Comparison of ENCODE assay signal across 26 mouse cellular contexts in the genomic region with DNA sequence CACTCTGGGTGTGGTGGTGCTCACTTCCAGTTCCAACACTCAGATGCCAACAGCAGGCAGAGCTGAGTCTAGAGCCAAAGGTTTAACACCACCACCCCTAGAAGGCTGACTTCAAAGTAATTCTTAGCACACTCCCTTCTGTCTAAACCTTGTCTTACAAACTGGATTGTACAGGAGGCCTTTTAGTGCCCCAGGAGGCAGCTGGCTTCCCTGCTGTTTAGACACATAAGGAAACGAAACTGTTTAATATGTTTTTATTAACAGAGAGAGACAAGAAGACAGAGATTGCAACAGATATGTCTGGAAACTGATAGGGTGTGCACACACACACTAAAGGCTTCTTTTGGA. TPM values are rescaled to one million over a fixed set of nuclear protein-coding genes. Genes with fewer than 3 reads are reported as not detected.
DNase-seq lines count a peak whose midpoint lies in the region; ATAC-seq and TF ChIP-seq lines count a peak whose summit lies in the region.
"Had no signal": no experiment of that assay in that cellular context is flagged by ENCODE, and none has a peak within 500 bp of the region (broad histone marks: within the 10 kb centered on the region; RNA-seq: fewer than 3 reads in every experiment).

No protein-coding gene starts in this region.

- peaks cover 13% of the 10 kb centered on the region for H3K4me1 ChIP-seq in intestine, embryonic 15.5 days (replicated peaks)
- H3K4me1 ChIP-seq in small intestine, adult 2 months (ENCODE audit: control insufficient read depth, insufficient read depth, insufficient read length, low read length): peaks cover 11% of the 10 kb centered on the region

- TF ChIP-seq CTCF in C2C12 (IDR thresholded peaks at IDR 0.05; ENCODE audit: control insufficient read depth, insufficient read depth, insufficient read length): no peak
- no peak for TF ChIP-seq CTCF in small intestine, adult 2 months (IDR thresholded peaks at IDR 0.05; ENCODE audit: extremely low read depth, insufficient read length, insufficient replicate concordance, low read depth, low read length)

- H3K27ac ChIP-seq in intestine, embryonic 15.5 days: 0 out of 2 replicates have a peak overlapping the region, but pooled peaks have one; percentile 17
- 0 out of 2 replicates have a peak overlapping the region, but pooled peaks have one; percentile 18 for H3K27ac ChIP-seq in small intestine, adult 2 months (ENCODE audit: insufficient read depth, low read depth, low read length)
- H3K27ac ChIP-seq: forebrain, embryonic 15.5 days; kidney, embryonic 15.5 days; limb, embryonic 12.5 days; liver, embryonic 15.5 days; lung, embryonic 15.5 days; midbrain, embryonic 13.5 days had no signal

- H3K79me2 ChIP-seq in C2C12 (ENCODE audit: control insufficient read depth, insufficient read depth): peaks cover 24% of the 10 kb centered on the region

- H3K27me3 ChIP-seq in C2C12 (ENCODE audit: control insufficient read depth, insufficient read depth, insufficient read length): peaks cover 2% of the 10 kb centered on the region
- 0 out of 2 replicates have a peak, but pooled peaks cover 2% of the 10 kb centered on the region for H3K27me3 ChIP-seq in intestine, embryonic 15.5 days (replicated peaks)
- H3K27me3 ChIP-seq in small intestine, adult 2 months (ENCODE audit: control insufficient read depth, insufficient read depth, low read length): no peaks in the 10 kb centered on the region
- H3K27me3 ChIP-seq: forebrain, embryonic 15.5 days; Patski had no signal

- H3K9me3 ChIP-seq in intestine, embryonic 15.5 days: no peaks in the 10 kb centered on the region
- H3K9me3 ChIP-seq: forebrain, embryonic 15.5 days; G1E; kidney, embryonic 15.5 days; limb, embryonic 12.5 days; liver, embryonic 15.5 days; lung, embryonic 15.5 days; midbrain, embryonic 13.5 days had no signal

- H3K4me2 ChIP-seq in intestine, embryonic 15.5 days (replicated peaks): no peak overlapping the region
- H3K4me2 ChIP-seq: forebrain, embryonic 15.5 days; kidney, embryonic 15.5 days; limb, embryonic 12.5 days; liver, embryonic 15.5 days; lung, embryonic 15.5 days; midbrain, embryonic 13.5 days had no signal

- no peak for TF ChIP-seq POLR2A in small intestine, adult 2 months (IDR thresholded peaks at IDR 0.05; ENCODE audit: low read depth, low read length)

- no peak overlapping the region for H3K9ac ChIP-seq in intestine, embryonic 15.5 days
- H3K9ac ChIP-seq: forebrain, embryonic 15.5 days; kidney, embryonic 15.5 days; limb, embryonic 12.5 days; liver, embryonic 15.5 days; lung, embryonic 15.5 days; midbrain, embryonic 13.5 days had no signal

- DNase-seq in A20 (ENCODE audit: low read depth, low spot score): peak; percentile 44
- DNase-seq in frontal cortex, postnatal 14 days (ENCODE audit: low spot score in 2 of 2): no peak
- no peak for DNase-seq in kidney, postnatal 4 days

- no peak for ATAC-seq in intestine, embryonic 15.5 days
- no peak for ATAC-seq in megakaryocyte-erythroid progenitor cell, adult 5-6 weeks (replicated peaks; ENCODE audit: low FRiP score, low TSS enrichment, poor library complexity, severe bottlenecking)
- ATAC-seq: hindbrain, embryonic 16.5 days; Patski had no signal

- peak overlapping the region; percentile 19 for H3ac ChIP-seq in C2C12 (ENCODE audit: control insufficient read depth, insufficient read length, low read depth)

- H3K79me3 ChIP-seq in C2C12 (ENCODE audit: low read depth): peaks cover 18% of the 10 kb centered on the region

- H3K4me3 ChIP-seq in C2C12 (ENCODE audit: insufficient read depth, poor library complexity, severe bottlenecking): no peak overlapping the region
- no peak overlapping the region for H3K4me3 ChIP-seq in intestine, embryonic 15.5 days (replicated peaks)
- H3K4me3 ChIP-seq in small intestine, adult 2 months (ENCODE audit: low read depth, low read length): no peak overlapping the region
- H3K4me3 ChIP-seq: forebrain, embryonic 15.5 days; kidney, embryonic 15.5 days; limb, embryonic 12.5 days; liver, embryonic 15.5 days; lung, embryonic 15.5 days; megakaryocyte, embryonic 14.5 days; midbrain, embryonic 13.5 days had no signal

- peaks cover 14% of the 10 kb centered on the region for H3K36me3 ChIP-seq in C2C12 (ENCODE audit: control insufficient read depth, insufficient read depth)
- H3K36me3 ChIP-seq in intestine, embryonic 15.5 days: 0 out of 2 replicates have a peak, but pooled peaks cover 4% of the 10 kb centered on the region
- H3K36me3 ChIP-seq in small intestine, adult 2 months (ENCODE audit: control insufficient read depth, insufficient read depth, low read length): 0 out of 2 replicates have a peak, but pooled peaks cover 3% of the 10 kb centered on the region

- WGBS in intestine, embryonic 15.5 days: 59% methylated on average over 1 of the region's 1 CpGs
- WGBS in small intestine, adult 2 months: 25% methylated on average over 1 of the region's 1 CpGs

TF ChIP-seq in C2C12, 6 proteins besides CTCF, POLR2A, EP300 and RAD21:
- TF ChIP-seq CEBPB (IDR thresholded peaks at IDR 0.05; ENCODE audit: low read depth): no peak
- TF ChIP-seq MYOD1 (IDR thresholded peaks at IDR 0.05; ENCODE audit: control insufficient read depth, insufficient read length, low read depth): no peak
- TF ChIP-seq USF1 (IDR thresholded peaks at IDR 0.05; ENCODE audit: low read depth): no peak
- TF ChIP-seq MAX (IDR thresholded peaks at IDR 0.05): no peak
- no peak for TF ChIP-seq FOSL1 (IDR thresholded peaks at IDR 0.05; ENCODE audit: insufficient read depth, low read length, poor library complexity, severe bottlenecking)
- no peak for TF ChIP-seq MYOG (IDR thresholded peaks at IDR 0.05; ENCODE audit: control insufficient read depth, extremely low read depth, insufficient read length)

RNA-seq across cellular contexts. Expression of gene Arid3c, which starts 7.3 kb away (rescaled TPM):
- polyA plus RNA-seq in C2C12 (2012; fragmentation: generic; extraction: Trizol): not detected
- polyA plus RNA-seq in intestine, embryonic 15.5 days (2015; fragmentation: Nextera tagmentation; extraction: Ambion mirVana): not detected in 2 replicates
- polyA plus RNA-seq in small intestine, adult 2 months (2012; rRNA removed): 0.09 TPM in 1 of 2 replicates, not detected in the other
- not detected in 2 replicates for total RNA-seq in megakaryocyte-erythroid progenitor cell, adult 5-6 weeks (2014; fragmentation: Nextera tagmentation)
- not detected in 2 replicates for total RNA-seq in megakaryocyte-erythroid progenitor cell, adult 5-6 weeks (2017)
- total RNA-seq: adrenal gland, postnatal 14 days; common myeloid progenitor, adult 5-6 weeks; G1E; gastrocnemius, adult 8-10 months; heart, postnatal 25 days; liver, adult 2 months had no signal
- polyA plus RNA-seq: G1E; gonadal fat pad, adult 2 months; heart, embryonic 14.5 days; intestine, embryonic 14.5 days; limb, embryonic 12.5 days; liver, adult 2 months; liver, embryonic 15.5 days; lung, embryonic 15.5 days; stomach, embryonic 14.5 days had no signal

RNA-seq across cellular contexts. Expression of gene Dctn3, which starts 15.3 kb away (rescaled TPM):
- polyA plus RNA-seq in C2C12 (2012; fragmentation: generic; extraction: Trizol): 106 TPM
- polyA plus RNA-seq in intestine, embryonic 15.5 days (2015; fragmentation: Nextera tagmentation; extraction: Ambion mirVana): 122 and 131 TPM in 2 replicates
- polyA plus RNA-seq in small intestine, adult 2 months (2012; rRNA removed): 35.0 and 69.5 TPM in 2 replicates
- 63.4 and 81.2 TPM in 2 replicates for total RNA-seq in megakaryocyte-erythroid progenitor cell, adult 5-6 weeks (2014; fragmentation: Nextera tagmentation)
- total RNA-seq in megakaryocyte-erythroid progenitor cell, adult 5-6 weeks (2017): 50.6 and 80.7 TPM in 2 replicates

RNA-seq across cellular contexts. Expression of gene Galt, which starts 16.8 kb away (rescaled TPM):
- 3.1 TPM for polyA plus RNA-seq in C2C12 (2012; fragmentation: generic; extraction: Trizol)
- 64.8 and 70.9 TPM in 2 replicates for polyA plus RNA-seq in intestine, embryonic 15.5 days (2015; fragmentation: Nextera tagmentation; extraction: Ambion mirVana)
- polyA plus RNA-seq in small intestine, adult 2 months (2012; rRNA removed): 57.5 and 104 TPM in 2 replicates
- total RNA-seq in megakaryocyte-erythroid progenitor cell, adult 5-6 weeks (2014; fragmentation: Nextera tagmentation): 37.9 and 50.1 TPM in 2 replicates
- total RNA-seq in megakaryocyte-erythroid progenitor cell, adult 5-6 weeks (2017): 28.0 and 31.0 TPM in 2 replicates

RNA-seq across cellular contexts. Expression of gene Sigmar1, which starts 17.7 kb away (rescaled TPM):
- polyA plus RNA-seq in C2C12 (2012; fragmentation: generic; extraction: Trizol): 113 TPM
- 94.7 and 108 TPM in 2 replicates for polyA plus RNA-seq in intestine, embryonic 15.5 days (2015; fragmentation: Nextera tagmentation; extraction: Ambion mirVana)
- 28.1 and 44.0 TPM in 2 replicates for polyA plus RNA-seq in small intestine, adult 2 months (2012; rRNA removed)
- total RNA-seq in megakaryocyte-erythroid progenitor cell, adult 5-6 weeks (2014; fragmentation: Nextera tagmentation): 34.2 and 53.7 TPM in 2 replicates
- 49.7 and 57.2 TPM in 2 replicates for total RNA-seq in megakaryocyte-erythroid progenitor cell, adult 5-6 weeks (2017)

RNA-seq across cellular contexts. Expression of gene Rpp25l, which starts 24.9 kb away (rescaled TPM):
- polyA plus RNA-seq in C2C12 (2012; fragmentation: generic; extraction: Trizol): 60.3 TPM
- polyA plus RNA-seq in intestine, embryonic 15.5 days (2015; fragmentation: Nextera tagmentation; extraction: Ambion mirVana): 58.8 and 65.0 TPM in 2 replicates
- polyA plus RNA-seq in small intestine, adult 2 months (2012; rRNA removed): 25.4 and 48.7 TPM in 2 replicates
- total RNA-seq in megakaryocyte-erythroid progenitor cell, adult 5-6 weeks (2014; fragmentation: Nextera tagmentation): 37.5 and 44.7 TPM in 2 replicates
- total RNA-seq in megakaryocyte-erythroid progenitor cell, adult 5-6 weeks (2017): 33.5 and 38.9 TPM in 2 replicates

Comparison
In these comparisons a context has a peak if more than half of its experiments do, and no peak if none do; other contexts are left out.
1. RNA of gene Galt, which starts 16.8 kb away (polyA plus RNA-seq): 57.5 to 104 TPM in small intestine, adult 2 months and 64.8 to 70.9 TPM in intestine, embryonic 15.5 days; 3.1 TPM in C2C12 (single experiment); every median in the first group is over 10 times any median in the second.